Mouse (Mus musculus): ENCODE measurements around the gene Dnm1l. TPM values are rescaled to one million over a fixed set of nuclear protein-coding genes. Genes with fewer than 3 reads are reported as not detected.
"Not testable (repeated sequence)": the region's sequence is repeated elsewhere in the genome, so short reads cannot be mapped to it uniquely, and the experiment has no call there.

Dnm1l gene
- total RNA-seq (2014; fragmentation: Nextera tagmentation) (154 and 160 TPM in 2 replicates), total RNA-seq (2017) (86.8 and 104 TPM in 2 replicates), polyA plus RNA-seq (2012) (10.8 and 25.1 TPM in 2 replicates)

DNA sequence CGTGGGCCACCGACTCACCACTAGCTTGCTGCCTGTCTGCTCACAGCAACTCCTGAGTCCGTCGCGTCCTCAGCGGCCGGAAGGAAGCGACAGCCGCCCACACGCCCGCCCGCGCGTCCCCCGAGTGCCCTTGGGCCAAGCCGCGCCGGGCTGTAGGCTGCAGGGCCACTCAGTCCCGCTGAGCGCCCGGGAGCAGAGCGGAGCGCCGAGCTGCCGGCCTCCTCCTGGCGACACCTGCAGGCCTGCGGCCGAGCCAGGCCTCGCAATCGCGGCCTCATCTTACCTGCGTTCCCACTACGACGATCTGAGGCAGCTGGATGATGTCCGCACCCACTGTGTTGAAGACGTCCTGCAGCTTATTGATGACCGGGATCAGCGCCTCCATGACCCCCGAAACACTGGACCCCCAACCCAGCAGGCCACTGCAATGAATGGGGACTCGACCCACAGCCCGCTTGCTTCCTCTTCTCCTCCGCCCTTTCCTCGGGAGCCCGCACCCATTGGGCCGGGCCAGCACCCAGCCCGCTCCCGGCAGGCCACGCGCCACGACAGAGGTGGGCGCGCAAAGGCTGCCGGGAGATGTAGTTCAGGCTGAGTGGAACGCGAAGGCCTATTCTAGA is at the start of gene Dnm1l:
TSS of gene Dnm1l (minus strand) at position 479 of the 620 bp plus-strand sequence.
- Histone ChIP-seq H3K27me3 (ENCODE audit: insufficient read depth, low read length) (no peaks in the 10 kb centered on the region), H3K4me1 (ENCODE audit: insufficient read depth, low read depth, low read length) (peaks cover 14% of the 10 kb centered on the region; the same call in 1 of the 2 replicates), H3K36me3 (replicated peaks) (peaks cover 2% of the 10 kb centered on the region), H3K9me3 (replicated peaks) (no peaks in the 10 kb centered on the region), H3K4me3 (ENCODE audit: low read depth, low read length) (peak within 1 kb of the TSS; percentile 97)
- ATAC-seq (ENCODE audit: extremely low read depth, insufficient number of reproducible peaks, low FRiP score, poor library complexity, severe bottlenecking) (peak; percentile 93), DNase-seq (ENCODE audit: low spot score) (peak; percentile 90)
- TF ChIP-seq TAL1 (conservative IDR thresholded peaks at IDR 0.05; ENCODE audit: low read depth, low read length) (no peak), POLR2AphosphoS5 (IDR thresholded peaks at IDR 0.05; ENCODE audit: insufficient replicate concordance, low read depth, low read length) (no peak), GATA1 (IDR thresholded peaks at IDR 0.05; ENCODE audit: borderline replicate concordance, low read length) (no peak), GATA2 (IDR thresholded peaks at IDR 0.05; ENCODE audit: borderline replicate concordance, low read depth, low read length) (no peak), CTCF (IDR thresholded peaks at IDR 0.05; ENCODE audit: low read depth, low read length) (no peak)

DNA sequence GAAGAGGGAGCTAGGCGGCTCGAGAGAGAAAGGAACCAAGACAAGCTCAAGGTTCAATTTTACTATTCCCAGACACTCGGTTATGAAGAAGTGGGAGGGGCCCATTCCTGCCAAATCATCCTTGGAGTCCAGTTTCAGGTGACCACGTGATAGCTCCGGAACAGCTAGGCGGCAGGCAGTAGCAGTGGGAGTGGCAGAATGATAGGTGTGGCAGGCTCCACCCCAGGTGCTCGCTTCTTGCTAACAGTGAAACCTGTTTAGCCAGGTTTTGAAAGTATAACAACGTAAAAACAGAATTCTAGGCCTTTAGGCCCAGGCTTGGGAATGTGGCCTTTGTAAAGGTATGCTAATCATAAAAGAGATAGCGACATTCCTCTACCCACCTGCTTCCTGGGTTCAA is 8.5 kb upstream of the Dnm1l start:
- not testable (repeated sequence) for ATAC-seq (ENCODE audit: extremely low read depth, insufficient number of reproducible peaks, low FRiP score, poor library complexity, severe bottlenecking); H3K4me3 ChIP-seq (ENCODE audit: low read depth, low read length); DNase-seq (ENCODE audit: low spot score); H3K27me3 ChIP-seq (ENCODE audit: insufficient read depth, low read length); H3K36me3 ChIP-seq (replicated peaks); H3K9me3 ChIP-seq (replicated peaks); H3K4me1 ChIP-seq (ENCODE audit: insufficient read depth, low read depth, low read length)

- H3K36me3 ChIP-seq (replicated peaks); H3K27me3 ChIP-seq (ENCODE audit: insufficient read depth, low read length); H3K9me3 ChIP-seq (replicated peaks); ATAC-seq (ENCODE audit: extremely low read depth, insufficient number of reproducible peaks, low FRiP score, poor library complexity, severe bottlenecking); DNase-seq (ENCODE audit: low spot score): not testable (repeated sequence)
- Histone ChIP-seq H3K4me1 (ENCODE audit: insufficient read depth, low read depth, low read length) (peaks cover 14% of the 10 kb centered on the region; the same call in 1 of the 2 replicates), H3K4me3 (ENCODE audit: low read depth, low read length) (peak overlapping the region; percentile 97)
These were observed 333 bp upstream of the Dnm1l start for GRCm38 (mm10) chr16:16359101-16359482.

DNA sequence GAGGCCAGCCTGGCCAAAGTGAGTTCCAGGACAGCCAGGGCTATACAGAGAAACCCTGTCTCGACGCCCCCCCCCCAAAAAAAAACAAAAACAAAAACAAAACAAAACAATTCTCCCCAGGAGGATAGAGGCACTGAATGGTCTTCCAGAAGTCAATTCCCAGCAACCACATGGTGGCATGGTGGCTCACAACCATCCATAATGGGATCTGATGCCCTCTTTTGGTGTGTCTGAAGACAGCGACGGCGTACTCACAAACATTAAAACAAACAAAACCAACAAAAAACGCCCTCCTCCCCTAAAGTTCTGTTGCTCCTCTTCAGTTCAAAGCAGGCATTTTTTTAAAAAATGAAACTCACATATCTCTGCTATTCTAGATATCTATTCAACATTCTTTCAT is 851 bp downstream of the Dnm1l start:
- DNase-seq (ENCODE audit: low spot score) (no peak), ATAC-seq (ENCODE audit: extremely low read depth, insufficient number of reproducible peaks, low FRiP score, poor library complexity, severe bottlenecking) (no peak)
- Histone ChIP-seq H3K9me3 (replicated peaks) (no peaks in the 10 kb centered on the region), H3K27me3 (ENCODE audit: insufficient read depth, low read length) (no peaks in the 10 kb centered on the region), H3K36me3 (replicated peaks) (peaks cover 5% of the 10 kb centered on the region), H3K4me3 (ENCODE audit: low read depth, low read length) (peak overlapping the region; percentile 97), H3K4me1 (ENCODE audit: insufficient read depth, low read depth, low read length) (peaks cover 14% of the 10 kb centered on the region; the same call in 1 of the 2 replicates)
- no peak for TF ChIP-seq CTCF (IDR thresholded peaks at IDR 0.05; ENCODE audit: low read depth, low read length)

- no peak for DNase-seq (ENCODE audit: low spot score)
- TF ChIP-seq CTCF (IDR thresholded peaks at IDR 0.05; ENCODE audit: low read depth, low read length) (no peak), GATA1 (IDR thresholded peaks at IDR 0.05; ENCODE audit: borderline replicate concordance, low read length) (no peak), POLR2AphosphoS5 (IDR thresholded peaks at IDR 0.05; ENCODE audit: insufficient replicate concordance, low read depth, low read length) (no peak), TAL1 (conservative IDR thresholded peaks at IDR 0.05; ENCODE audit: low read depth, low read length) (no peak), GATA2 (IDR thresholded peaks at IDR 0.05; ENCODE audit: borderline replicate concordance, low read depth, low read length) (no peak)
- H3K4me3 ChIP-seq (ENCODE audit: low read depth, low read length), result no peak overlapping the region
- H3K4me1 ChIP-seq (ENCODE audit: insufficient read depth, low read depth, low read length), result no peaks in the 10 kb centered on the region
- no peaks in the 10 kb centered on the region for H3K27me3 ChIP-seq (ENCODE audit: insufficient read depth, low read length)
- H3K36me3 ChIP-seq (replicated peaks), result peaks cover 44% of the 10 kb centered on the region
- H3K9me3 ChIP-seq (replicated peaks), result no peaks in the 10 kb centered on the region
- ATAC-seq (ENCODE audit: extremely low read depth, insufficient number of reproducible peaks, low FRiP score, poor library complexity, severe bottlenecking), result no peak
These were observed 12.3 kb downstream of the Dnm1l start for GRCm38 (mm10) chr16:16346420-16346819.

DNA sequence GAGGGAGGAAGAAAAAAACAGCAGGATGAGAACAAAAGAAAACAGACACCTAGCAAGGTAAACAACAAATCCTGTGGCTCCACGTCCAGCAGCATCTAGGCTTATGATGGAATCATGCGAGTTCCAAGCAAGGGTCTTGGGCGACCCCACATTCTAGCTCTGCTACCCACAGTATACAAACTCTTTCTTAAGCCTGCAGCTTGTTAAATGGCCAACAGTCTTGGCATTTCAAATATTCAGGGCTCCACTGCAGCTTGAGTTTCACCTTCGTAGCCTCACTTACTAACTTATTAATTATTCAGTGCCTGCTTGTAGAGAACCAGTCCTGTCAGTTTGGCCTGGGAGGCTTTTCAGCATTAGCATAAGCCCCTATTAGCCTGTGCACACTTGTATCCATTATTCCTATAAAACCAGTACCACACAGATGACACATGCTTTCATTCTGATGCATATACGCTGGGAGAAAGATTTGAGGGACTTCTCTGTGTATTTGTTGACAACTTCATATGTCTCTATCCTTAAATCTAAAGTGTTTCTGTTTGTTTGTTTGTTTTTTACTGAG is 32.9 kb downstream of the Dnm1l start:
- Histone ChIP-seq H3K36me3 (replicated peaks) (peaks cover 69% of the 10 kb centered on the region), H3K9me3 (replicated peaks) (no peaks in the 10 kb centered on the region), H3K4me1 (ENCODE audit: insufficient read depth, low read depth, low read length) (no peaks in the 10 kb centered on the region), H3K27me3 (ENCODE audit: insufficient read depth, low read length) (no peaks in the 10 kb centered on the region), H3K4me3 (ENCODE audit: low read depth, low read length) (no peak overlapping the region)
- ATAC-seq (ENCODE audit: extremely low read depth, insufficient number of reproducible peaks, low FRiP score, poor library complexity, severe bottlenecking) (no peak), DNase-seq (ENCODE audit: low spot score) (no peak)
- TF ChIP-seq GATA1 (IDR thresholded peaks at IDR 0.05; ENCODE audit: borderline replicate concordance, low read length) (no peak), TAL1 (conservative IDR thresholded peaks at IDR 0.05; ENCODE audit: low read depth, low read length) (no peak), POLR2AphosphoS5 (IDR thresholded peaks at IDR 0.05; ENCODE audit: insufficient replicate concordance, low read depth, low read length) (no peak), GATA2 (IDR thresholded peaks at IDR 0.05; ENCODE audit: borderline replicate concordance, low read depth, low read length) (no peak), CTCF (IDR thresholded peaks at IDR 0.05; ENCODE audit: low read depth, low read length) (no peak)

DNA sequence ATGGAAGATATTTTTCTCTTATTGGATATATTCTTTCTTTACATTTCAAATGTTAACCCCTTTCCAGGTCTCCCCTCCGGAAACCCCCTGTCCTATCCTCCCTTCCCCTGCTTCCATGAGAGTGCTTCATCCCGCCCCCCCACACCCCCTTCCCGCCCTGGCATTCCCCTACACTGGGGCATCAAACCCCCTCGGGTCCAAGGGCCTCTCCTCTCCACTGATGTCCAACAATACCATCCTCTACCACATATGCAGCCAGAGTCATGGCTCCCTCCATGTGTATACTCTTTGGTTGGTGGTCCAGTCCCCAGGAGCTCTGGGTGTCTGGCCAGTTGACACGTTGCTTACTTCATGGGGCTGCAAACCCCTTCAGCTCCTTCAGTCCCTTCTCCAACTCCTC is 47.4 kb downstream of the Dnm1l start:
- H3K27me3 ChIP-seq (ENCODE audit: insufficient read depth, low read length), result no peaks in the 10 kb centered on the region
- TF ChIP-seq TAL1 (conservative IDR thresholded peaks at IDR 0.05; ENCODE audit: low read depth, low read length) (no peak), CTCF (IDR thresholded peaks at IDR 0.05; ENCODE audit: low read depth, low read length) (no peak), GATA2 (IDR thresholded peaks at IDR 0.05; ENCODE audit: borderline replicate concordance, low read depth, low read length) (no peak), POLR2AphosphoS5 (IDR thresholded peaks at IDR 0.05; ENCODE audit: insufficient replicate concordance, low read depth, low read length) (no peak), GATA1 (IDR thresholded peaks at IDR 0.05; ENCODE audit: borderline replicate concordance, low read length) (no peak)
- H3K9me3 ChIP-seq (replicated peaks), result no peaks in the 10 kb centered on the region
- peaks cover 72% of the 10 kb centered on the region for H3K36me3 ChIP-seq (replicated peaks)
- no peak for ATAC-seq (ENCODE audit: extremely low read depth, insufficient number of reproducible peaks, low FRiP score, poor library complexity, severe bottlenecking)
- no peak for DNase-seq (ENCODE audit: low spot score)
- H3K4me1 ChIP-seq (ENCODE audit: insufficient read depth, low read depth, low read length), result no peaks in the 10 kb centered on the region; the same call in 1 of the 2 replicates
- H3K4me3 ChIP-seq (ENCODE audit: low read depth, low read length), result no peak overlapping the region
